Mouse (Mus musculus) cerebellum, adult 8-10 months (tissue): Measurements from ENCODE around the gene Ptgfrn.

ENCODE experiments used
- DNase-seq: peaks from one replicate; pipeline ENCODE4 v3.0.0; 2022

Gene Ptgfrn

DNA sequence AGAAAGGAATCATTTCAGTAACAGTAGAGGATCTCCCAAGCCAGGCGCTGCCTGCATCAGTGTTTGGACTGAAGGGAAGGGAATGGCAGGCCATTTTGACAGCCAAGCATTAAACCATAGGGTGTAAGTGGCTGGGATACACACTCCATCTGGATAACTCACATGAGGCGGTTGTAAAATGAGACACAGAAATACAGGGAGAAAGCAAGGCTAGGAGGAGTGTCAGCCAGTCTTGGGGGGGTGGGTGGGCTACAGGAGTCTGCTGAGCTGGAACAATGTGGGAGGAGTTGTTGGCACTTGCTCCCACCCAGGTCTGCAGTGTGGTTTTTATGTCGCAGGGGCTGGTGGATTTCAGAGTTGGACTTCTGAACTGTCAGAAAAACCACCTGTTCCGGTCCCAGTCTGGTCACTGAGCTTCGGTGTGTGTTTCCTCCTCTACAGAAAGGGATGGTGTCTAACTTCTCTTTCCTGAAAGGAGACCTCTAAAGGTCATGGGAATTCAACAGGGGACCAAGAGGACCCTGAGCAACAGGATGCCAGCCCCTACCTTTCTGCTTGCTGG lies 72.0 kb downstream of the Ptgfrn start:
- no peak for DNase-seq

DNA sequence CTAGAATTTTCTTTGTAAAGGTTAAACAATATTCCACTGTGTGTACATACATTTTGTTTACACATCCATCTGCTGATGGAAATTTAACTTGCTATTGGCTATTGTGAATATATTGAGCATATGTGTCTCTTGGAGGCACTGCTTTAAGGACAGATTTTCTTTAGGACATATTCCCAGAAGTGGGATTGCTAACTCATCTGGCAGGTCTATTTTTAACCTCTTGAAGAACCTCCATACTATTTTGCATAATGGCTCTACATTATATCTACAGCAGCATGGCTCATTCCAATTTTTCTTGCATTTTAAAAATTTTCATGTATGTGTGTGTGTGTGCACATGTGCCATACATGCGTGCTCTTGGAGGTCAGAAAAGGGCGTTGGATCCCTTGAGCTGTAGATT lies 74.1 kb downstream of the Ptgfrn start:
- no peak for DNase-seq

DNA sequence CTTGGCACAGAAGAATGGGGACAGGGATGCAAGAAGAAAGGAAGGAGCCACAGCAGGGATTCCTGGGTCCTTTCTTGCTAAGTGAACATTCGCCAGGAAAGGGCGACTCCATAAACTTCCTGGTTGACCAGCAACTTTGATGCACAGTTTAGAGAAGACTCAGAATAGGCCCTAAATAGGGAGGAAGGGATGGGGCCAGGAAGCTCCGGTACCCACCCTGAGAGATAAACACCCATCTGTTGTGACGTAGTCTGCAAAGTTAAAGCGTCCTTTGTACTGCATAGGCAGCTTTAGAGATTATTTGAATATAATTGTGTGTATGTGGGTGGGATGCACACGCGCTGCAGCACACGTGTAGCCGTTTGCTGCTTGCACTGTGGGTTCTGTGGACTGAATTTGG lies 75.6 kb downstream of the Ptgfrn start:
- DNase-seq: no peak

DNA sequence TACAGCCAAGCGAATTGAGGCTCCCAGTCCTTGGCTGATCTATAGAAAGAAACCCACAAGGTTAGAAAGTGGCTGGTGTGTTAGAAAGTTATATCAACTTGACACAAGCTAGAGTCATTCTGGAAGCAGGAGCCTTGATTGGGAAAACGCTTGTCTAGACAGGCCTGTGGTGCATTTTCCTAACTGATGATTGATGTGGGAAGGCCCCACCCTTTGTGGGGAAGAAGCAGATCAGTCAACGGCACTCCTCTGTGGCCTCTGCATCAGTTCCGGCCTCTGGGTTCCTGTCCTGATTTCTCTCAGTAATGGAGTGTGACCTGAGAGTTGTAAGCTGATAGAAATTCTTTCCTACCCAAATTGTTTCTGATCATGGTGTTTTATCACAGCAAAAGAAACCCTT lies 76.4 kb downstream of the Ptgfrn start:
- DNase-seq: no peak

DNA sequence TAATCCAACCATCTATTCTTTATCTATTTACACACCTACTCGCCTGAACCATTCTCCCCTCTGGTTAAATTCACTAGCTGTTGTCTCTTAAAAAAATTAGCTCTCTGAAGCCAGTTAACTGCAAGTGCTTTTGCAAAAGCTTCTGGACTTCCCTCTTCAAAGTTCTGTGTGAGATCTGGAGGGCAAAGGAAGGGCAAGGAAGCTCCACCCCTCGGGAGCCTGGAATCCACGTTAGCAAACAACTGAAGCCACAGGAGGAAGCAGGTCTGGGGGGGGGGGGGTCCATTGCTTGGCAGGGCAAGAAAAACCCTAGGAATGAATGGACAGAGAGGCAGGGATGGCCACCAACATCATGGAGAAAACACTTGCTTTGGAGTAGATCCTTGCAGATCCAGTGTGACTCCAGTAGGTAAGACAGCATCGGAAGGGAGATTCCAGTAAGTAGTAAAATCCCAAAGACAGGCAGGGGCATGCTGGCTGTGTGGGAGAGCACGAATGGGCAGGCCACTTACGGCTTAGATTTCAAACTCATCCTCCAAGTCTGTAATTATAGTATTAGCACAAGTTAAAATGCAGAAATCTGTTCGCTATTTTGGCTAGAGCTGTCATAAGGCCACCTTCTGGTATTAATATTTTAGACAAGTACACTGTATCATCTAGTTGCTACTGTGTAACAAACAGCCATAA lies 78.5 kb downstream of the Ptgfrn start:
- DNase-seq: no peak

DNA sequence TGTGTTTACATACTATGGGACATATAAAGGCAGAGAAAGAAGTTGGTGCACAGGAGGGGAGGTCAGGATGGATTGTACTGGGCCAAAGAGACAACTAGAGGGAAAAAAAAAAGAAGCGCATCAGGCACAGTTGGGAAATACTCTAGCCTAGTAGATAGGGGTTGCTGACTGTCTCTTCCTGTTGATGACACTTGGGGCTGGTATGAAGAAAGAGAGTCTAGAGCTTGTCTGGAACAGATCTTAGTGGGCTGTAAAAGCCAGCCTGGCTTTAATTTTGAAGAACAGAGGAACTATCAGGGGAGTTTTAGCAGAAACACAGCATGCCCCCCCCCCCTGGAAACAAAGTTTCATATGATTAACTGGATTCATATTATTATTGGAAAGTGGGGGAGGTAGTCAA lies 79.4 kb downstream of the Ptgfrn start:
- DNase-seq: no peak

DNA sequence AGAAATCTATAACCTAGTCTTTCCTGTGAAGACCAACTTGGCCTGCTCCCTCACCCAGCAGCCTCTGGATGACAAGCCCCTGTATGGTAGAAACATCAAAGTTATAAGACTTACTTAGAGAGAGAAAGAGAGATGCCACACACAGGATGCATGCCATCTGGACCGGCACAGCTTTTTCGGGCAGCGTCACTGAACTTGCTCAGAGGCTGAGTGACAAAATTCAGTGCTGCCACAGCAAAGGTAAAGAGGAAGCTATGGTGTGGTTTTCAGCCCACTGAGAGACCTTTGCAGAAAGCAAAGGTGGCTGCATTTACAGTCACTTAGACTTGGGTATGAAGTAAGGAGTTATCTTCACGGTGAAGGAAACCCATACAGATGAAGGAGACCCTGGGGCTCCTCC lies 80.7 kb downstream of the Ptgfrn start, which contains the start of gene Cd101:
Cd101 (minus strand) TSS at position 218 of the 400 bp plus-strand sequence.
- no peak for DNase-seq

DNA sequence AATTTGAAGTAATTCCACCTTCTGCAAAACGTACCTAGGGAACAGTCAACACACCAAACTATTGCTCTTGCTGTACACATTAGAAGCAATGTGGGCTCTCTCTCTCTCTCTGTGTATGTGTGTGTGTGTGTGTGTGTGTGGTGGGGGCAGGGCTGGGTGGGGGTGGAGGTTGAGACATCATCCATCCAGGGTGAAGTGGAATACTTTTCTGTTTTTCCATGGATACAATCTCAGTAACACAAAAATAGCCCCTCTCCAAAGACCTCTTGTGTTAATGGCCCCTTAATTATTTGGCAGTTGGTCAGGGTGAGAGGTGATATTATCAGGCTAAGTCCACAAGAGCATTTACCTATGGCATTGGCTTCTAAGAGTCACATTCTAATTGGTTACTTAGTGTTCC lies 83.3 kb downstream of the Ptgfrn start:
- no peak for DNase-seq

DNA sequence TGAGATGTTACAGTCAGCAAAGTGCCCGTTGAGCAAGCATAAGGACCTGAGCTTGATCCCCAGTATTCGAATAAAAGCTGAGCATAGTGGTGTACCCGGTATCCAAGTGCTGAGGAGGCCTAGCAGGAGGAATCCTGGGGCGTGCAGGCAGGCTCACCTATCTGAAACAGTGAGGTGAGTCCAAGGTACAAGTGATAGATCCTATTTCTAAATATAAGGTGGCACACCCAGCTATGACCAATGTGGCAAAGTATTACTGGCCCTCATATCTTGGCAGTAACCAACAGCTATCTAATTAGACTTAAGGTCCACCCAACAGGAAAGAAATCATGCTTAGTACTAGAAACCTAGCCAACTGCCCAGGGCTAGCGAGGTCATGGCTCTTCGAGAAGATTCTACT lies 87.1 kb downstream of the Ptgfrn start:
- DNase-seq: no peak

DNA sequence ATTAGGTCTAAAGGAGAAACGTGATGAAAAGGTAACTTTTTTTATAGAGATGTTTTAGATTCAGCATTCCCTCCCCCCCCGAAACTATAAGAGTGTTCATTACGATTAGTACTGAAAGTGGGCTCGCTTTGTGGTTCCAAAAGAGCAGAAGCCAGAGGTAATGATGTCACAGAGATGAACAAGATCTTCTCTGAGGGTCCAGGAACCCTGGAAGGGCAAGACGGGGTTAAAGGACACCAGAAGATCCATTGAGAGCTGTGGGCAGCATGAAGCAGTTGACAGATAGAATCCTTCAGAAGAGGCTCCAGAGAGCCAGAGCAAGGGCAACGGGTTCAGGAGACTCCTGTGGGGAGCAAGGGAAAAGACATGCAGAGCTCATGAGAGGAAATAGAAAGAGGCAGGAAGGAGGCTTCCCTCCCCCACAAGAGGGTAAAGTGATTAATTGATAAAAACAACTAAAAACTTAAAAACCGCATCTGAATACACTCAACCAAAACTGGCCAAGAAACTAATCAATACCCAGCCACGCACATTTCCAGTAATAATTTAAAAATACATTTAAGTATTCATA lies 88.5 kb downstream of the Ptgfrn start:
- no peak for DNase-seq

DNA sequence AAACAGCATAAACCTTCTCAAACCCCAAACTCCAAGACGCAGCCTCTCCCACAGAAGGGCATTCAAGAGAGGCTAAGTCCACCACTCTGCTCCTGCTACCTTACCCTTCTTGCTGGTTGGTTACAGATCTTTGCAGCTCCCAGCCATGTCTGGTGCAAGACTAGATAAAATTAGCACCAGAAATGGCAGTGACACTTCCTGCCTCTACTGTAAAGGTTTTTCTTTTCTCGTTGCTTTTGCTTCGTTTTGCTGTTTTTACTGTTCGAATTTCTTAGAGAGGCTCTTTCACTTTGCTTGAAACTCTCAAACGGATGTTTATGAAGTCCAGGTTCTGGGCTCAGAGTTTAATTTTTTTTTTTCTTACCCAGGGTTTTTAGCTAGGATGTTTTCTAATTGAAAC lies 89.0 kb downstream of the Ptgfrn start:
- DNase-seq: no peak

DNA sequence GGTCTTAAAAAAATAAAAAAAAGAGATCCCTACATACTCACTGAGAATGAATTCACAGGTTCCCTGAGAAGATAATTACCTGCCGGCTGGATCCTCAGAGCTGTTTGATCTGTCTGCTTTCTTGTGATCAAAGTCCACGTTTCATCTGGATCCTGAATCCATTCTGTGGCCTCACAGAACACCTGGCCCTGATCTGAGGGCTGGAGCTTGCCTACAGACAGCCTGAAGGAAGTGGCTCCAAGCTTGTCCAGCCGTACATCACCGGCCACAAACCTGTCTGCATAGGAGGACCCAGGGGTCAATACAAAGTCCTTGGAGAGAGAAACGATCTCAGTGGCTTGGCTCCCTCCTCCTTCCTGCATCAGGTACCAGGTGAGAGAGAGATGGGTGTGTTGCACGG lies 91.6 kb downstream of the Ptgfrn start:
- no peak for DNase-seq

DNA sequence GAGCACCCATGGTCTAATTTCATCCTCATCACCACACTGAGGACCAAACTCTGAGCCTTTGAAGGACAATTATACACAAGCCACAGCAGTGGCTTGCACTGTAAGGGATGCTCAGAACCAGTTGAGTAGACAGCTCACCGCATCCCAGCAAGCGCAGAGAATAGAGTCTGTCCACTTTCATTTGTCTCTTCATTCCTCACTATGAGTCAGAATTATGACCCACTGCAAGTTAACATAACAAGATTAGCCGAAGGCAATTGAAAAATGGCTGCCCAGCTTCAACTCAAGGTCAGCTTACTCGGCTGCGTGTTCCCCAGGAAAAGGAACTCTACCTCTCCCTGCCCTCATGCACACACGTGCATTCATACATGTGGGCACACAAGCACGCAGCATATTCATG lies 94.0 kb downstream of the Ptgfrn start:
- DNase-seq: no peak

DNA sequence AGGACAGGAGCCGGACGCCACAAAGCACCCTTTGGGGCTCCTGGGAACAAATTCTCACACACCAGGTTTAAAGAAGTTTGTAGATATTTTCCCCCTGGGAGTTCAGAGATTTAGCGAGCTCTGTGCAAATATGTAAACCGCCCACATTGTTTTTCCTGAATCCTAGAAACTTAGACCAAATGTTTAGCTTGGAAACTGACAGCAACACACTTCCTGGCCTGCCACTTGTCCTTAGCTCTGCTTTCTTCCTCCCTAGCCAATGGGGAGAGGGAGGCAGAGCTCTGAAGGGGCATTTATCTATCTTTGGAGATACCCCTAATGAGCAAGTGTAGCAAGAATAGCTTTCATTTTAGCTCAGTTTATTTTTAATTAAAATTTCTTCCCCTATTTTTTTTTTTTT lies 94.8 kb downstream of the Ptgfrn start:
- no peak for DNase-seq

DNA sequence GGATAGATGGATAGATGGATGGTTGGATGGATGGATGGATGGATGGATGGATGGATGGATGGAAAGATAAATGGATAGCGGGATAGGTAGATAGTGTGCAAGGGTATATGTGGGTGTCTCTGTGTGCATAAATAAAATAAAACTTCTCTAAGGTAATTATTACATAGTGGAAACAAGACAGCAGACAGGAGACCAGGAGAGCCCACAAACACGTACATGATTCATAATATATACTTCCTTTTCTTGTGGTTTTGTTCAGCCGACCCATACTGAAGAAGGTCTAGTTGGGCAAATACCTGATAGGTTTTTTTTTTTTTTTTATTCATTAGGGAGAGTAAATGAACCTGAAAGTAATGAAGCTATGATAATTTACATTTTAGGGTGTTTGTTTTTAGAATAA lies 96.5 kb downstream of the Ptgfrn start:
- no peak for DNase-seq

DNA sequence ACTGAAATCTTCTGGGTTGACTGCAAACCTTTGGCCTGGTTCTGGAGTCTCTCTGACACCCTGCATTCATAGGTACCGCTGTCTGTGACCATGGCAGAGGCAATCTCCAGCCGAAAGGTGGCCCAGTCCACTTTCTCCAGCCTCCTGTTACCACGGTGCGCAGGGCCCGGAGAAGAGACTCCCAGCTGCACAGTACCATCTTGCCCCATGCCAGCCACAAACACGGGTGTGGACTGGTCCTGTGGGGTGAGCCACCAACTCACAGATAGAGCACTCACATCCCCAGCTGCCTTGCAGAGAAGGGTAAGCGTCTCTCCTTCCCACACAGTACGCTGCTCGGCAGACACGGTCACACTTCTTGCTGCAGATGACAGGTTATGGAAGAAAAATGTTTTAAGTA lies 97.1 kb downstream of the Ptgfrn start:
- no peak for DNase-seq

DNA sequence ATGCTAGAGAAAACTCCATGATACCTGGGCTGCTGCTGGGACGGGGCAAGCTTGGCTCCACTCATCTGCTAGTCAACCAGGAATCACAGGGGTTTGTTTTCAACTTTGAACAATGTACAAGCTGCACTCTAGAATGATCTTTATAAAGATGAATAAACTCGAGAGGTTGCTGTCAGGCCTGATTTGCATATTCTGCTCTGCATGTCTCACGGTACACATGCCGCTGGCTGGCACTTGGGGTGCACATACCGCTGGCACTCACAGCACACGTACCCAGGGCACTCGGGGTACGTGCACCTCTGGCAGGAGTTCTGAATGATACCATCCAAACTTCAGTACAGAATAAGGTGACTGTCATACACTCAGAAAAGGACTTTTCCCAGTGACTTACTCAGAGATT lies 97.5 kb downstream of the Ptgfrn start:
- no peak for DNase-seq

DNA sequence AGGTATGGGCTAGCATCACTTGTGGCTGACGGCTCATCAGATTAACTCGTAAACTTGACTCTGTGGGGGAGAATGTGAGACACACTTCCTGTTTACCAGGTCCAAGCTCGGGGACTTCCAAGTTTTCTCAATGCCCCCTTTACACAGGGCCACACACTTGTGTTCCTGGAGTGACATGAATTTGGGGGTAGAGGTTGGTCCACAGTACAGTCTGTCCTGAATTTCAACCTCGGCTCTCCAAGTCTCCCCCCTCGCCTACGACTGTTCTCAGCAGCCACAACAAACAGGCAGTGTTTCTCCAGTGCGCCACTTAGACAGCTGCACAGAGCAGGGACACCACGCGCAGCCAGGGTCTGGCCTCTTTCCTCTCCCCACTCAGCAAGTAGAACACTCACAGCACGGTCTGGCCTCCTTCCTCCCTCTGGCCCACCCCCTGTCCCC lies 97.9 kb downstream of the Ptgfrn start:
- no peak for DNase-seq

DNA sequence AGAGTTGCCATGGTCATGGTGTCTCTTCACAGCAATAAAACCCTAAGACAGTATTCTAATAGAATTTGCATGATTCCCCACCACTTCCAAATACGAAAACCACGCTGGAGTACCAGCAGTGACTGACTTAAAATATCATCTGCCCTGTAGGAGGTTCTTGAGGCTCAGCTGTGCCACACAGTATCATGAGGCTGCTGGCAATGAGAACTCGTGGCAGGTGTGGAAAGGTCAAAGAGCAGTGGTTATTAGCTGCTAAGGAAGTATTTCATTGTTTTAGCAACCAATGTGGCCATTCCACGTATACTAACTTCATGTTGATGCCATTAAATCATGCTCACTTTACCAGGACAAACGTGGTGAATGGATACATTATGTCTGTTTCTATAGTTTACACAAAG lies 98.9 kb downstream of the Ptgfrn start:
- DNase-seq: no peak

DNA sequence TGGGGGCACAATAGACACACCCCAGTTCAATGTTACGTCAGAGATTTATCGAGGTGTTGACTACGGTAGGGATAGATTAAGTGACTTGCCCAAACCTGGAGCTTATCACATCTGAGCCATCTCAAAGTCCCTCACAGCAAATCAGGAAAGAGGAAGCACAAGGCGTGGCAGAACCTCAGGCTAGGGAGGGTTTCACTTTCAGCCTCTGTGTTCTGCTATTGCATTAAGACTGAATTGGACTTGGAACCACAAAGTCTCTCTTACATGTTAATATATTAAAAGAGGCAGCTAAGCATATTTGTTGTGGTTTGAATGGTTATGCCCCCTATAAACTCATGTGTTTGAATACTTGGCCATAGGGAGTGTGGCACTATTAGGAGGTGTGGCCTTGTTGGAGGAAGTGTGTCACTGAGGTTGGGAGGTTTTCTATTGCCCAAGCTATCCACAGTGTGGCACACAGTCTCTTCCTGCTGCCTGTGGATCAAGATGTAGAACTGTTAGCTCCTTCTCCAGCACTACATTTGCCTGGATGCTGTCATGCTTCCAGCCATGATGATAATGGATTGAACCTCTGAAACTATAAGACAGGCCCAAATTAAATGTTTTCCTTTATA lies 99.4 kb downstream of the Ptgfrn start:
- no peak for DNase-seq

DNA sequence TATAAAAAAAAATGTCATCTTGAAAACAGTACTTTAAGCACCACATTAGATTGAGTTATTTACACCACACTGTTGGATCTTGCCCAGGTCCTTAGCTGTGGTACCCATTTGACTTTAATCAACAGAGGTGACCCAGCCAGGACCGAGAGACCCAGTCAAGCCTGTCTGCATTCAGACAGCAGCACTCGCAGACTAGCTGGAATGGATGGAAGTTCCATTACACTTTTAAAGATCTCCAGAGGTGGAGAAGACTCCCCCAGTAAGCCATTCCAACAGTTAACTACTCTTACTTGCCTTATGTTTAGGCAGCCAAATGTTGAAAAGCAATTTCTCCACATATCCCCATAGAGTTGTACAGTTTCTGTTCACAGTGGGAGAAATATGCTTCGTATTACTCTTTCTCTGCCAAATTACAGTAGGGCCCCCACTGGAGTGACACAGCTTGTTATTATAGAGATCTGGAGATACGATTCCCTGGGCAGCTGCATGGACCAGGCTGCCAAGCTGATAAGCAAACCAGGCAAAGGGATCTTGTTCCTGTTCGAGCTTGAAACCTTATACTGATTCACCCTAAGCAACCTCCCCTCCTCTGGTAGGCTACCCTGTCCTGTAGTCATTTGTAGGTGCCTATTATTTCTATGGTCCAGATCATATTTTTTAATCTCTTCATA lies 102.8 kb downstream of the Ptgfrn start:
- DNase-seq: no peak

DNA sequence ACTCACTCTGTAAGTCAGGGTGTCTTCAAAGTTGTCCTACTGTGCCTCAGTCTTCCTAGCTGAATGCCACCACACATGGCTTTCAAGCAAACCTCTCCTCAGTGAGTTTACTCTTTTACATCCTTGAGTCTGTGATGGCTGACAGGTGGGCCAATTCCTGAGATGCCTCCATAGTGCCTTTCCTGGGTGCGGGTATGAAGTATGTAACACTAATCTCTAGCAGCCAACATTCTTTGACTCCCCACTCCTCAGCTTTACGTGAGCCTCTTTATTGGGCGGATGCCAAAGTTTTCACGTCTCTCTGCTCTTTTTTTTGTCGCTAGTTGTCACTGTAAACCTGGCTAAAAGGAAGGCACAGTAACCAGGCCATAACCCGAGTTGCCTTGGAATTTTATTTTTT lies 104.7 kb downstream of the Ptgfrn start:
- DNase-seq: no peak

DNA sequence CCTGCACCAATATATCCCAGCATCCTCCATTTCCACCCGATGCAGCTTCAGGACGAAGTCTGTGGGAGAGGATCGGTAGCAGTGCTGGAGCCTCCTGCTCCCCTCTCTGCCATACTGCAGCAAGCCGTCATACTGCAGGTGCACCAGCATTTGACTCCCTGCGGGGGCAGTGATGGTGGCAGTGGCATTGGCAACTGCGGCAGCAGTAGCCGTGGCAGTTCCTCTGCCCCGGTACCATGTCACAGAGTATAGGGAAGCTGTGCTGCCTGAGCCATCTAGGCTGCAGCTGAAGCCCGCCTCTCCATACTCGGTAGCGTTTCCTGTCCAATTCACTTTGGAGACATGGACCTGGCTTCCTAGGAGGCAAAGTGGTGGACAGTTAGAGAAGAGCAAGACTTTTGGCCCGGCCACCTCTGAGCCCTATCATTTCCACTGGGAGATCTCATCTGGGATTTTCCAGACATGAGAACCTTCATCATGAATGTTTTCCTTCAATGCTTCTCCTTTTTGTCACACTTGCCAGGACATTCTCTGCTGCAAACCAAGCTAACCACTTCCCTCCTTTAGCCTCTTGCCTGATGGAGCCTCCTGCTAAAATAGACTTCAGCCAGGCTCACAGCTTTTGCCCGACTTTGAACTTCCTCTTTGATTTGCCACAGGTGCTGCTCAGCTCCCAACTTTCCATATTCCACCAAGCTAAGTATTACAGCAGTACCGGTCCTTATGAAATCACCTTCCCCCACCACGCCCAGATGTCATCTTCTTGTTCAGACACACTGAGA lies 106.3 kb downstream of the Ptgfrn start:
- no peak for DNase-seq
